Mouse (Mus musculus) retina, adult 2 months (tissue): ENCODE measurements around the gene Wdr47.
"Not testable (repeated sequence)": the region's sequence is repeated elsewhere in the genome, so short reads cannot be mapped to it uniquely, and the experiment has no call there.

Source experiments
- DNase-seq: peaks from one replicate; pipeline ENCODE4 v3.0.0-alpha.2; 2012; ENCODE audit warnings: low read depth, low spot score

Wdr47 gene

GRCm38 (mm10) chr3:108634761-108635160, 43.7 kb downstream of the Wdr47 start:
- no peak for DNase-seq

- no peak for DNase-seq
These were observed 48.3 kb downstream of the Wdr47 start for GRCm38 (mm10) chr3:108639412-108639811.

GRCm38 (mm10) chr3:108640998-108641397, 49.9 kb downstream of the Wdr47 start:
- DNase-seq = no peak

- DNase-seq = no peak
These were observed 53.8 kb downstream of the Wdr47 start for GRCm38 (mm10) chr3:108644856-108645255.

DNA sequence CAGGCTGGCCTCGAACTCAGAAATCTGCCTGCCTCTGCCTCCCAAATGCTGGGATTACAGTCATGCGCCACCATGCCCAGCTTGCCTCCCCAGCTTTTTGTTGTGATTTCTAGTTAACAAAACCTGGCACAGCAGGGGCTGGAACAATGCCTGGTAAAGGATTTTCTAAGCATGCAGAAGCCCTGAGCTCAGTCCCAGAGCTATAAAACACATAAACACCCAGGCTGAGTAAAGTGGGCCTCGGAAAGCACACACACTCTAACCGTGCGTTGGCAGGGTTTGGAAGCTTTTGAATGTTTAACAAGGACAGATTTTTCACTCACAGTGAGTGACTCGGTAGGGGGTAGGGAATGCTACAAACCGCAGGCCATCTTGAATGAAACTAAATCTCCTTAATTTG, 55.0 kb downstream of the Wdr47 start:
- no peak for DNase-seq

- DNase-seq = not testable (repeated sequence)
These were observed 56.6 kb downstream of the Wdr47 start for GRCm38 (mm10) chr3:108647681-108648080.

DNA sequence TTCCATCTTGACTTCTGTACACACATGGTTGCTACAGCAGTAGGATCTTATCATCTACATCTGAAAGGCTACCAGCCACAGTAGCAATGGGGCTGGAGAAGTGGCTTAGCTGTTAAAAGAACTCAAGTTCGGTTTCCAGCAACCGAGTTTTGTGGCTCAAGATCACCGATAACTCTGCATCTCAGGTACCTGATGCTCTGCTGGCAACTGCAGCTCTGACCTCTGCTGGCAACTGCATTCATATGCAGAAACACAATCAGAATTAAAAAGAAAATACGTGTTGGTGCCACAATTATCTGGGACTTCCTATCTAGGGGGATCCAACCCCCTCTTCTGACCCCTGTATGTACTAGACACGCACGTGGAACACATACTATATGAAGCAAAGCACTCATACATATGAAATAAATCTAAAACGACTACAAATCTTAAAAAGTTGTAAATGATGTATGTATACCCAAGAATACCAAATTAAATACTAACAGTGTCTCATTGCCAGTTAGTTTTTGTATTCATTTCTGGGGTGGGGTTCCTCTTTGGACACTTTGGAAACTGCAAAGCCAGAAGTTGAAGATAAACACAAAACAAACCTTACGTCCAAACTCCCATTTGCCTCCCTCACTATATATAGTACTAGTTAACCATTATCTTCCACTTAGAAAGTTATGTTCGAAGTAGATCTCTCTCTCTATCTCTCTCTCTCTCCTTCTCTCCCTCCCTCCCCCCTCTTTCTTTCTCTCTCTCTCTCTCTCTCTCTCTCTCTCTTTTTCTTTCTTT, 62.0 kb downstream of the Wdr47 start:
- DNase-seq = no peak

DNA sequence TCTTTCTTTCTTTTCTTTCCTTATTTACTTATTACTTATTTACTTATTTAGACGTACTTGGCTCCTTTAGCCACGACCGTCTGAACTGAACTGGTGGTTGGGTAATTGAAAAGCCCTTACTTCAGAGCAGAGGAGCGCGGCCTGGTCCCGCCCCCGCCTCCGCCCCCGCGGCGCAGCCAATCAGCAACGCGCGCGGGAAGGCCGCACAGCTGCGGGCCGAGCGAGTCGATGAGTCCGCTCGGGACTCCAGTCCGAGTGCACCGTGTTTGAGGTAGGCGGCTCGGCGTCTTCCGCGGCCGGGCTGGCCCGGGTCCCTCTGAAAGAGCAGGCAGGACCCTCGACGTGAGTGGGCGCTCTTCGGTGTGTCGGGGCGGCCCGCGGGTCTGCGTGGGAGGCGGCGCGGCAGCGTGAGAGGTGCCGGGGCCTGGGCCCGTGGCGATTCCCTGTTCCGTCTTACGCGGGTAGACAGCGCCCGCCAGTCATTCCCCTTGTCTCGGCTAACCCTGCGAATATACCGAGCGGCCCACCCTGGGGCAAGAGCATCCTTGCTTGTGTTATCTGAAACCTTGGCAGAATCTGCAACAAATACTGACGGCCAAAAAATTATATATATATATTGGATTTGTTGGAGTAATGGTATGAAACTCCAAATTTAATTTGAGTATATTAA, 62.8 kb downstream of the Wdr47 start, which contains the start of gene Clcc1:
Gene Clcc1, plus strand, starts transcription at position 204 of the 670 bp plus-strand sequence.
- DNase-seq = peak; percentile 74

DNA sequence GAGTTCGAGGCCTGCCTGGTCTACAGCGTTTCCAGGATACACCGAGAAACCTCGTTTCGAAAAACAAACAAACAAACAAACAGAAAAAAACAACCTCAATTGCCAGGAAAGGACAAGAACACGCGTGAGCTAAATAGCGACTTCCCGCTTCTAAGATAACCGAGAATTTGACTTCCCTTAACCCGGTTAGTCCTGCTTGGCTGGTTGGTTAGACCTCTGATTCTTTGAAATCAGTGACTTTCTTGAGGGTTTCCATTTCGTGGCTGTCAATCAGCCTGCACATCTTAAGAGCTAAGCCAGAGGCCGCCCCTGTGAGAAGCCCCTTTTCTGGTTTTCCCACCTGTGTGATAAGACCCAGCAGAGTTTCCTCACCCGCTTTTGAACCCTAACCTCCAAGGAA, 63.5 kb downstream of the Wdr47 start:
- no peak for DNase-seq

- no peak for DNase-seq
These were observed 64.4 kb downstream of the Wdr47 start for GRCm38 (mm10) chr3:108655486-108655885.

- no peak for DNase-seq
These were observed 67.5 kb downstream of the Wdr47 start for GRCm38 (mm10) chr3:108658612-108659011.

DNA sequence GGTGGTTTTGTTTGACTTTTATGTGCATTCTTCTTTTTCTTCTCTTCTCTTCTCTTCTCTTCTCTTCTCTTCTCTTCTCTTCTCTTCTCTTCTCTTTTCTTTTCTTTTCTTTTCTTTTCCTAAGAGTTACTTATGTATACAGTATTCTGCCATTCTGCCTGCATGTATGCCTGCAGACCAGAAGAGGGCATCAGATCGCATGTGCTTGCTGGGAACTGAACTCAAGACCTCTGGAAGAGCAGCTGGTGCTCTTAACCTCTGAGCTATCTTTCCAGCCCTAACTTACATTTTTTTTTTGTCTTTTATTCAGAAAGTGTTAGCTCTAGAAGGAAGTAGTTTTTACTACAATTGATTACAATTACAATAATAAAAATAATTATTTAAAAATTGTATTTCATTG, 69.9 kb downstream of the Wdr47 start:
- no peak for DNase-seq

DNA sequence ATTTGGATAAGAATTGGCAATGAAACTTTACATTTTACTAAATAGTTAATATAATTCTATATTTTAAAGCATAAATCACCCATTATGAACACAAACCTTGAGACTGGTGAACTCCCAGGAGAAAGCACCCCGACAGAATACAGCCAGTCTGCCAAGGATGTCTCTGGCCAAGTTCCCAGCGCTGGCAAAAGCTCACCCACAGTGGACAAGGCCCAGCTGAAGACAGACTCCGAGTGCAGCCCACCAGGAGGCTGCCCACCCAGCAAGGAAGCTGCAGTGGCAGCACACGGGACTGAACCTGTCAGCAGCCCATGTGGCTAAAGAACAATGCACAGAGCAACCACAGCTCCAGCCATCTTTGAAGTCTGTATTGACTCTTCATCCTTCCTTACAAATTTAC, 85.5 kb downstream of the Wdr47 start:
- DNase-seq = no peak

GRCm38 (mm10) chr3:108681004-108681403, 89.9 kb downstream of the Wdr47 start:
- DNase-seq = no peak

- not testable (repeated sequence) for DNase-seq
These were observed 92.5 kb downstream of the Wdr47 start for GRCm38 (mm10) chr3:108683597-108683996.

DNA sequence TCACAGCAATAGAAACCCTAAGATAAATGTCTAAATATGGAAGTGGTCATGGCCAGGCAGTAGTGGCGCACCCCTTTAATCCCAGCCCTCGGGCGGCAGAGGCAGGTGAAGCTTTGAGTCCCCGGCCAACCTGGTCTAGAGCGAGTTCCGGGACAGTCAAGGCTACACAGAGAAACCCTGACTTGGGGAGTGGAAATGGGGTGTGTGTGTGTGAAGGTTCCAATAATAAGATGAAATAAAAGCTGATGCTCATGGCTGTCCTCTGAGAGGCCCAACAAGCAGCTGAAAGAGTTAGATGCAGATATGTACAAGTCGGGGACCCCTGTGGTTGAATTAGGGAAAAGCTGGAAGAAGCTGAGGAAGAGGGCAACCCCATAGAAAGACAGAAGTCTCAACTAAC, 94.6 kb downstream of the Wdr47 start:
- DNase-seq = no peak

DNA sequence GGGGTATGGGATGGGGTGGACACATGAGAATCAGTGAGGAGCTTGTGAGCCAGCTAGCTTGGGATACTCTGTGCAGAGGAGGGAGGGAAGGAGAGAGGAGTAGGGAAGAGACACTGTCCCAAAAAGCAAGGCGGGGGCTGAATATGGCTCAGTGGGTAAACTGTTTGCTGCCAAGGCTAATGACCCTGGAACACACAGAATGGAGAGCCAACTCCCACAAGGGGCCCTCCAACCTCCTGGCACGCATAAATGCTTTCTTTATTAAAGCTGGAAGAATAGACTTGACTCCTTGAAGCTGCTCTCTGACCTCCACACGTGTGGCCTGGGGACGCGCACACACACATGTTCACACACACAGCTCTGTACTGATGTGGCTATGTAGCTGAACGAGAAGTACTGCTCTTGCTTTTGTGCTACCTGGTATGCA, 97.9 kb downstream of the Wdr47 start:
- DNase-seq = no peak

GRCm38 (mm10) chr3:108689446-108689845, 98.4 kb downstream of the Wdr47 start:
- no peak for DNase-seq

DNA sequence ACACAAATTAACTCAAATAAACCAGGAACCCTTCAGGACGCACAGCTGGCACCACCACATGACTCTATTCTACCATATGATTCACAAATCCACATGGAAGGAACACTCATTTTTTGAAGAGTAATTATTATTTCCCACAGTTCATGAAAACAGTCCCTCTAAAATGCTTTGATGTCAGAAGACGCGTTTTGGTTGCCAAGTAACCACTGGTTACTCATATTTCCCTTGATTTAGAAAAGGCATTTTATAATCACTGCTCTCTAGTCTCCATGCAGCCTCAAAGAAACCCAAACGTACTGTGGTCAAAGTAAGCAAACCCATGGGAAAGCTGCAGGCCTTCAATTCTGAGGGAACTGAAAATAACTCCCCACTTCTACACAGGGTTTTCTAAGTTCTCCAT, 98.9 kb downstream of the Wdr47 start:
- no peak for DNase-seq

DNA sequence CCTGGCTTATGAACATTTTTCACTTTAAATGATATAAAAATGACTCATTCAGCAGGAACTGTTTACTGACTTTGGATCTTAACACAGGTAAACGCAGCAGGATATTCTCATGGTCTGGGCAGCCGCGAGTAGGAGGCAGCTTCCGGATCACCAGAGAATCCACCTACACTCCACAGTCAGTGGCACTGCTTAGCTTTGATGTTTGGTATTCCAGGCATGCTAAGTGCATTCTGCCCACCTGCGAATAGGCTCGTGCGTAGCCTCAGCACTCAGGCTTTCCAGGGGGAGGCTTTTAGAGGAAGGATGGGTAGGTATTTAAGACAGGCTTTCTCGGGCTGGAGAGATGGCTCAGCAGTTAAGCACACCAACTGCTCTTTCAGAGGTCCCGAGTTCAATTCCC, 103.2 kb downstream of the Wdr47 start:
- DNase-seq = no peak
